Mouse (Mus musculus): ENCODE data around the gene Sec24d.

Sec24d gene

GRCm38 (mm10) chr3:123296654-123297053, 29.4 kb downstream of the Sec24d start:
- no peak for DNase-seq (ENCODE audit: low spot score in 2 of 2)

GRCm38 (mm10) chr3:123298283-123298682, 31.0 kb downstream of the Sec24d start:
- peak; percentile 68 to 96 for DNase-seq (ENCODE audit: low spot score in 2 of 2)

GRCm38 (mm10) chr3:123301521-123301920, 34.3 kb downstream of the Sec24d start:
- DNase-seq (ENCODE audit: low spot score in 2 of 2), result no peak

DNA sequence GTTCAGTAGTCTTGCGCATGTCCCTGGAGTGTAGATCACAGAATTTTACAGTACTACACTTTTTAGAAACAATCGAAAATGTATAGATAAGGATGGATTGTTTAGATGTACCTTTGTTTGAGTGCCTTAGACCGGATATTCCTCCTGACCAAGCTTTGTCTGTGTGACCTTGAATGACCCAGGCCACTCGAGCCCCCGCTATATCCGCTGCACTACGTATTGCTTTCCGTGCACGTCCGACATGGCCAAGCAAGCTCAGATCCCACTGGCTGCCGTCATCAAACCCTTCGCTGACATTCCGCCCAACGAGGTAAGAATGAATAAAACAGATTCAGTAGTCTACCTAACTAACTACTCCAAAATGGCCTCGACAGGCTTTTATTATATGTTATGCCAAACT, 38.4 kb downstream of the Sec24d start:
- DNase-seq (ENCODE audit: low spot score in 2 of 2), result no peak

DNA sequence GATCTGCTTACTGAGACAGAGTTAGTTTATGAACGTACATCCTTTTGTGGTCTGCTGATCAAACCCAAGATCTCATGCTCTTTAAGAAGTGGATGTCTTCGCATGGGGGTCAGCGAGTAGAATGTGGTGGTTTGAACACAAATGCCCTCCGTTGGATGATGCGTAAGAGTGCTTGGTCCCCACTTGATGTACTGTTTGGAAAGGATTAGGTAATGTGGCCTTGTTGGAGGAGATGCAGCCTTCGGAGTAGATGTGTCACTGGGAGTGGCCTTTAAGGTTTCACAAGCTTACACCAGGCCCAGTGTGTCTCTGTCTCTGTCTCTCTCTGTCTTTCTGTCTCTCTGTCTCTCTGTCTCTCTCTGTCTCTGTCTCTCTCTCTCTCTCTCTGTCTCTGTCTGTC, 40.2 kb downstream of the Sec24d start:
- no peak for DNase-seq (ENCODE audit: low spot score in 2 of 2)

DNA sequence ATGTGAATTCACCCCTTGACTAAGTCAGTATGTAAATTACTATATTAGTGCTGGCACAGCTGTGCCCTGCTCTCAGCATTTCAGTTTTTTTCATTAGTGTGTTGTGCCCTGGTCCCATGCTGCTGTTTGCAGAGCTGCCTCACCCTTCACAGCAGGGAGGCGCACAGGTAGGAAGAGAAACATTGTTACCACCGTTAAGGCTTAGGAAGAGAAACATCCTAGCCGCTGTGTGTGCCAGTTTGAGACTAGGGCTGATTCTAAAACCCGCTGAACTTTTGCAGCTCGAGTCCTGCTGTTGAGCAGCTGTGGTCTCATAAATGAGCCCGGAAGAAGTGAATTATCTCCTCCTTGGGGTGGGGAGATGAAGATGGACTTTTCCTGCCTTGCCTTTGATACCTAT, 41.9 kb downstream of the Sec24d start:
- no peak for DNase-seq (ENCODE audit: low spot score in 2 of 2)

DNA sequence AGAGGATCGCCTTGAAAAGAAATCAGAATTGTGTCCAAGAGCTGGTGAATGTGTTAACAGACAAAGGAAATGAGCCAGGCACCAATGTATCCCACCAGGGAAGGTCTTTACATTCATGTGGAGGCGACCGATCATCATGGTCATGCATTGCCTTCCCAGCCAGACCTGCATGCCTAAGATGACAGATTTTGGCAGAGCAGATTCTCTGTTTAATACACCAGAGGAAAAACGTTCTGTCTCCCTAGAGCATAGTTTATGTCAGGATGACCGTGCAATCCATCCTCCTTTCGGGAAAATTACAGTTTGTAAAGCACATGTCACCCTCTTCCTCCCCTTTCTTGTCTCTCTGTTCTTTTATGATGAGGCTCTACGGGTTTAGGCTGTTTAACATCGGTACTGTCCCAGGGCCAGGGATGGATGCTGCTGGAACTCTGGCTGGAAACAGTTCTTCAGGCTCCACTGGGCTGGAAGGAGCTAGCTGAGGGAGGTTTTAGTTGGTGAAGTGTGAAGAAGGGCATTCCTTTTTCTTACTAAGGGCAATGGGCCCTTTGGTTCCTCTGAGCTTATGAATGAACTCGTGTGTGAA, 45.3 kb downstream of the Sec24d start:
- no peak for DNase-seq (ENCODE audit: low spot score in 2 of 2)

GRCm38 (mm10) chr3:123313477-123313876, 46.2 kb downstream of the Sec24d start:
- DNase-seq (ENCODE audit: low spot score in 2 of 2), result no peak

DNA sequence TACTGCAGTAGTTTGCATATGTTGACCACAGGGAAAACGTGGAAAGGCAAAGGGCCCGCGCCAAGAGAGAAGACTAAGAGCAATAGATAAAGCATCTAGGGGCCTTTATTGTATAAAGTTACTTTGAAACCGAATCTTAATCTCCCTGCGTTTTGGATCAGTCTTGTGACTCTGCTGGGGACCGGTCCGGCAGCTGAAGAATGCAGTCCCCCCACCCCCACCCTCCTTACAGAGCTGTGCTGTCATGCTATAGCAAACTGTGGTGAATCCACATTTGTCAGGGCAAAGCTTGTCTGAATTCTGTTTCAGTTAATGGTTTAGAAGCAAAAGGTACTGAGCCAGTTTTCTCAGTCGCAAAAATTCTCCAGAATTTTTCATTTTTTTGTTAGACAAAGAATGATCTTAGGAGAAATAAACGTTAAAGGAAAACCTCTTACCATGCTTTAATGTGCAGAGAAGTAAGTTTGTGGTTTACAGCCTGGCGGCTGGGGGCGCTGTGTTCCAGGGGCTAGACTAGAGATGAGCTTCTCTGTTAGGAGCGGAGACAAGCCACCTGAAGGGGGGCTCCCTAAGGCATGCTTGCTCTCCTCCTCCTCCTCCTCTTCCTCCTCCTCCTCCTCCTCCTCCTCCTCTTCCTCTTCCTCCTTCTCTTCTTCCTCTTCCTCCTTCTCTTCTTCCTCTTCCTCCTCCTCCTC, 46.8 kb downstream of the Sec24d start:
- DNase-seq (ENCODE audit: low spot score in 2 of 2), result no peak

- no peak for DNase-seq (ENCODE audit: low spot score in 2 of 2)
Measured at GRCm38 (mm10) chr3:123316066-123316465, 48.8 kb downstream of the Sec24d start.

GRCm38 (mm10) chr3:123317081-123317480, 49.8 kb downstream of the Sec24d start:
- DNase-seq (ENCODE audit: low spot score in 2 of 2), result no peak

DNA sequence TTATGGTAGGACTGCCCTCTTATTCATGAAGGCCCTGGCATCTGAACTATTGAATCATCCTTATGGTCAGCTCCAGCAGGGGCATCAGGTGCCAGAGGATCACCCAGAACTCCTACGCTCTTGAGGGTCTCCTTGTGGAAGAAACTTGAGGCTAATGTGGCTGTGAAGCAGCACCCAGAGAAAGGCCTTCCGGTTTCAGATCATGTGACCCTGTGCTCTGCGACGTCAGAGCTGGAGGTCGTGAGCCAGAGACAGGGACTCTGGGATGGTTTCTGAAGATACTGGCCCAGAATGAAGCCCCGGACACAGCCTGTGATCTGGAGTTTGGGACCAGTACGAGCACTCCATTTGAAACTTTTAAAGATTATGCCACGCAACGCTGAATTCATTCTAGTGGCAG, 53.1 kb downstream of the Sec24d start:
- DNase-seq (ENCODE audit: low spot score in 2 of 2), result no peak

DNA sequence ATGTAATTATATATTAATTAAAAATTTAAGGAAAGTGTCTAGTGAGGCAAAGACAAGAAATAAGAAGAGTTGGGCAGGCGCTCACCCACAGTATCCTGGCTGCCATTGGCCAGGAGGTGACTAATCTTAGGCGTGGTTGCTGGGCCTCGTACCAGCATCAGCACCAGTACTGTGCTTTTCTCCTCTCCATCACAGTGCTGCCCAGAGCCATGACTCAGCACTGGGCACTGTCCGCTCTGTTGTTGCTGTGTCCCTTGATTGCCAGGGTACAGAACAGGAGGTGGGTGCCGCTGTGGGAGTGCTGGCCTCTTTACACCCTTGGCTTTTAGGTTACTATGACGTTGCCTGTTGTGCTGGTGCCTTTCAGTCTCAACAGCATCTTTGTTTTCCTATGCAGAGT, 54.4 kb downstream of the Sec24d start:
- DNase-seq (ENCODE audit: low spot score in 2 of 2), result peak in 1 of 2 experiments; percentile 12

GRCm38 (mm10) chr3:123322147-123322546, 54.9 kb downstream of the Sec24d start:
- DNase-seq (ENCODE audit: low spot score in 2 of 2), result peak in 1 of 2 experiments; percentile 35

GRCm38 (mm10) chr3:123324326-123324725, 57.1 kb downstream of the Sec24d start:
- DNase-seq (ENCODE audit: low spot score in 2 of 2), result no peak

DNA sequence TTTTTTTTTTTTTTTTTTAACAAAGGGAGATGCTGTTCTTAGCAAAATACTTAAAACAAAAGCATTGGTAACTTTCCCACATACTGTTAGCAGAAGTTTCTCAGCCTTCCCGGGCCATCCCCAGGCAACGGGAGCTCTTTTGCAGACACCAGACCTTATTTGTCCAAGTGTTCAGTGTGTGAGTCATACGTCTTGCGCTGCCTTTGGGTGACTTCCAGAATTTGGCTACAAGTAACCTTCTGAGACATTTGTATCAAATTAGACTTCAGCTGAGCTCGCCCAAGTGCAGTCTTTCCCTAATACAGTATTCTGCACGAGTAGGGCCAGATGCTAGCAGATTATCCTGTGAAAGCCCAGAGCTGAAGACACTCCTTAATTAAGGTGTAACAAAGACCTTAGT, 62.0 kb downstream of the Sec24d start:
- peak in 1 of 2 experiments; percentile 3 for DNase-seq (ENCODE audit: low spot score in 2 of 2)

DNA sequence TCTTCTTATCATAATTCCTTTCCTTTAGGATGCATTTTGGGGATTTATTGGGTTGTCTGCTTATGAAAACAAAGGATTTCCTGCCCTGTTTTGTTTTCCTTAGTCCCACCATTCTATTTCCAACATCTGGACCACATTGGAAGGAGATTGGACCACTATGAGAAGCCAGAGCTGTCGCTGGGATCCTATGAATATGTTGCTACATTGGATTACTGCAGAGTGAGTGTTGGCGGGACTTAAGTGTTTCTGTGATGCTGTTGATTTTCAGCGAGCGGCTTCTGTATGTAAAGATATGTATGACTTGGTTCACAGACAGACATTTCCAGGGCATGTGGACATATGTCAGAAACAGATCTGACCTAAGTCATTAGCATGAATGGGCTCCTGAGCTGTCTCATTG, 63.0 kb downstream of the Sec24d start:
- no peak for DNase-seq (ENCODE audit: low spot score in 2 of 2)

- no peak for DNase-seq (ENCODE audit: low spot score in 2 of 2)
Measured at GRCm38 (mm10) chr3:123332330-123333054, 65.2 kb downstream of the Sec24d start.

DNA sequence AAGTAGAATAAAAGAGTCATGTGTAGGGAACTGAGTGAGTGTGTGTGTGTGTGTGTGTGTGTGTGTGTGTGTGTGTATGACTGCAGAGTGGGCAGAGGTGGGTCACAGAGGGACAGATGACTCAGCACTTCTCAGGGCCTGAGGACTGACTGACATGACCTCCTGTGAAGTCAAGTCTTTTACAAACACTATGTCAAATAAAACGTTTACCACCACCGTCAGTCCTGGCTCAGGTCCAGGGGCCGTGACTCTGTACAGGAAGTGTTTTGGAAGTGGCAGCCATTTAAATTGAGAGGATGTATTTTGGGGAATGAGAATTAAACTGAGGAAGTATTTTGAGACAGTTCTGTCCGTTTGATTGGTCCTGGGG, 65.8 kb downstream of the Sec24d start:
- no peak for DNase-seq (ENCODE audit: low spot score in 2 of 2)

- DNase-seq (ENCODE audit: low spot score in 2 of 2), result no peak
Measured at GRCm38 (mm10) chr3:123334947-123335346, 67.7 kb downstream of the Sec24d start.

- no peak for DNase-seq (ENCODE audit: low spot score in 2 of 2)
Measured at GRCm38 (mm10) chr3:123335480-123335879, 68.2 kb downstream of the Sec24d start.

DNA sequence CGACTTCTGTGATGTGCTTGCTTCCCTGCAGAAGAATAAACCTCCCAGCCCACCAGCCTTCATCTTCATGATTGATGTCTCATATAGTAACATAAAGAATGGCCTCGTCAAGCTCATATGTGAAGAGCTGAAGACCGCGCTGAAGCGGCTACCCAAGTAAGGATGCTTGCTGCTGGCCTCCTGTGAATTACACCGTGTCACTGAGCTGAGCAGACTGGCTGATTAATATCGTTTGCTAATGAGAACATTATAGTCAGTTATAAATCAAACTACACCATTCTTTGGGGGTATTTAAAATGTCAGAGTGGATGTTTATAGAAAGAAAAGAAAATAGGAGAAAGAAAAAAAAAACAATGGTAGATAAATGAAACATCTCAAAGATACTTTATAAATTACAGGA, 69.2 kb downstream of the Sec24d start:
- no peak for DNase-seq (ENCODE audit: low spot score in 2 of 2)

DNA sequence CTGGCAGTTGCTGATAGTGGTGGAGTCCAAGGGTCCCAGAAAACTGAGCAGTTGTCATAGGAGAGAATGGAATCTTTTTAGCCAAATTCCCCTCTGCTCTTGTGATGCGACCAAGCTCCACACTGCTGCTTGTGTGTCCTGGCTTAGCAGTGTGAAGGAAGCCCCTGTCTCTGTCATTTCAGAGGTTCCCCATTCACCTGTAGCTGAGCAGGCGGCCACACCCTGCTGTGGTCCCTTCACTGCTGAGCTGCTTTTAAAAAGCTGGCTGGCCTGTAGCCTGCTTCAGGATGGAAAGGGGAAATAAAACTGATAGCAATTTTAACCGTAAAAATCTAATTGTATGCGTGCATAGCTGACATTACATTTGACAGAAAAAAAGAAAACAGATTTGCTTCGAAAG, 69.7 kb downstream of the Sec24d start:
- no peak for DNase-seq (ENCODE audit: low spot score in 2 of 2)
